Mouse (Mus musculus): Measurements from ENCODE around the gene Olfr1016. TPM values are rescaled to one million over a fixed set of nuclear protein-coding genes. Genes with fewer than 3 reads are reported as not detected.

Olfr1016 gene
- polyA plus RNA-seq (2012; rRNA removed) = not detected in 2 replicates

- H3K27ac ChIP-seq (ENCODE audit: insufficient read depth, low read depth, low read length) = no peak within 1 kb of the TSS
- H3K36me3 ChIP-seq (ENCODE audit: control insufficient read depth, insufficient read depth, low read length) = no peaks in the 10 kb centered on the region
- no peaks in the 10 kb centered on the region for H3K4me1 ChIP-seq (ENCODE audit: control insufficient read depth, insufficient read depth, insufficient read length, low read length)
- no peak within 1 kb of the TSS for H3K4me3 ChIP-seq (ENCODE audit: low read depth, low read length)
- 86% methylated on average over 2 of the region's 2 CpGs for WGBS
- TF ChIP-seq POLR2A (IDR thresholded peaks at IDR 0.05; ENCODE audit: low read depth, low read length) (no peak), CTCF (IDR thresholded peaks at IDR 0.05; ENCODE audit: extremely low read depth, insufficient read length, insufficient replicate concordance, low read depth, low read length) (no peak)
- no peaks in the 10 kb centered on the region for H3K27me3 ChIP-seq (ENCODE audit: control insufficient read depth, insufficient read depth, low read length)
Measured at GRCm38 (mm10) chr2:85802444-85802843, at the start of gene Olfr1016. Gene Olfr1016, minus strand, starts transcription at chr2:85802544.

- TF ChIP-seq CTCF (IDR thresholded peaks at IDR 0.05; ENCODE audit: extremely low read depth, insufficient read length, insufficient replicate concordance, low read depth, low read length) = no peak
- no peak for TF ChIP-seq POLR2A (IDR thresholded peaks at IDR 0.05; ENCODE audit: low read depth, low read length)
- Histone ChIP-seq H3K36me3 (ENCODE audit: control insufficient read depth, insufficient read depth, low read length) (no peaks in the 10 kb centered on the region), H3K4me1 (ENCODE audit: control insufficient read depth, insufficient read depth, insufficient read length, low read length) (no peaks in the 10 kb centered on the region), H3K27ac (ENCODE audit: insufficient read depth, low read depth, low read length) (no peak within 1 kb of the TSS), H3K4me3 (ENCODE audit: low read depth, low read length) (no peak within 1 kb of the TSS), H3K27me3 (ENCODE audit: control insufficient read depth, insufficient read depth, low read length) (no peaks in the 10 kb centered on the region)
- 78% methylated on average over 1 of the region's 1 CpGs for WGBS
Measured at GRCm38 (mm10) chr2:85846730-85847129, 44.4 kb upstream of the Olfr1016 start, which contains the start of gene Olfr1020. Gene Olfr1020, plus strand, starts transcription at chr2:85847030.

- H3K4me3 ChIP-seq (ENCODE audit: low read depth, low read length) = no peak within 1 kb of the TSS
- H3K27ac ChIP-seq (ENCODE audit: insufficient read depth, low read depth, low read length) = no peak within 1 kb of the TSS
- no peaks in the 10 kb centered on the region for H3K36me3 ChIP-seq (ENCODE audit: control insufficient read depth, insufficient read depth, low read length)
- TF ChIP-seq POLR2A (IDR thresholded peaks at IDR 0.05; ENCODE audit: low read depth, low read length) (no peak), CTCF (IDR thresholded peaks at IDR 0.05; ENCODE audit: extremely low read depth, insufficient read length, insufficient replicate concordance, low read depth, low read length) (no peak)
- no peaks in the 10 kb centered on the region for H3K27me3 ChIP-seq (ENCODE audit: control insufficient read depth, insufficient read depth, low read length)
- no peaks in the 10 kb centered on the region for H3K4me1 ChIP-seq (ENCODE audit: control insufficient read depth, insufficient read depth, insufficient read length, low read length)
Measured at GRCm38 (mm10) chr2:85845383-85845782, 43.0 kb upstream of the Olfr1016 start, which contains the start of gene Olfr1019. Gene Olfr1019, minus strand, starts transcription at chr2:85845483.

GRCm38 (mm10) chr2:85818179-85818578 lies 15.8 kb upstream of the Olfr1016 start, which contains the start of gene Olfr1018:
Gene Olfr1018, plus strand, starts transcription at chr2:85818479.
- H3K27me3 ChIP-seq (ENCODE audit: control insufficient read depth, insufficient read depth, low read length) = no peaks in the 10 kb centered on the region
- H3K36me3 ChIP-seq (ENCODE audit: control insufficient read depth, insufficient read depth, low read length) = no peaks in the 10 kb centered on the region
- no peak within 1 kb of the TSS for H3K27ac ChIP-seq (ENCODE audit: insufficient read depth, low read depth, low read length)
- no peak within 1 kb of the TSS for H3K4me3 ChIP-seq (ENCODE audit: low read depth, low read length)
- TF ChIP-seq CTCF (IDR thresholded peaks at IDR 0.05; ENCODE audit: extremely low read depth, insufficient read length, insufficient replicate concordance, low read depth, low read length) = no peak
- no peak for TF ChIP-seq POLR2A (IDR thresholded peaks at IDR 0.05; ENCODE audit: low read depth, low read length)
- no peaks in the 10 kb centered on the region for H3K4me1 ChIP-seq (ENCODE audit: control insufficient read depth, insufficient read depth, insufficient read length, low read length)

GRCm38 (mm10) chr2:85804501-85804900 lies 2.2 kb upstream of the Olfr1016 start:
- no peak overlapping the region for H3K4me3 ChIP-seq (ENCODE audit: low read depth, low read length)
- TF ChIP-seq CTCF (IDR thresholded peaks at IDR 0.05; ENCODE audit: extremely low read depth, insufficient read length, insufficient replicate concordance, low read depth, low read length) = no peak
- TF ChIP-seq POLR2A (IDR thresholded peaks at IDR 0.05; ENCODE audit: low read depth, low read length) = no peak
- H3K27me3 ChIP-seq (ENCODE audit: control insufficient read depth, insufficient read depth, low read length) = no peaks in the 10 kb centered on the region
- WGBS = 83% methylated on average over 4 of the region's 4 CpGs
- H3K27ac ChIP-seq (ENCODE audit: insufficient read depth, low read depth, low read length) = no peak overlapping the region
- H3K4me1 ChIP-seq (ENCODE audit: control insufficient read depth, insufficient read depth, insufficient read length, low read length) = no peaks in the 10 kb centered on the region
- H3K36me3 ChIP-seq (ENCODE audit: control insufficient read depth, insufficient read depth, low read length) = no peaks in the 10 kb centered on the region

- no peaks in the 10 kb centered on the region for H3K36me3 ChIP-seq (ENCODE audit: control insufficient read depth, insufficient read depth, low read length)
- no peaks in the 10 kb centered on the region for H3K27me3 ChIP-seq (ENCODE audit: control insufficient read depth, insufficient read depth, low read length)
- no peak overlapping the region for H3K27ac ChIP-seq (ENCODE audit: insufficient read depth, low read depth, low read length)
- no peaks in the 10 kb centered on the region for H3K4me1 ChIP-seq (ENCODE audit: control insufficient read depth, insufficient read depth, insufficient read length, low read length)
- 45% methylated on average over 2 of the region's 2 CpGs for WGBS
- H3K4me3 ChIP-seq (ENCODE audit: low read depth, low read length) = no peak overlapping the region
- TF ChIP-seq POLR2A (IDR thresholded peaks at IDR 0.05; ENCODE audit: low read depth, low read length) (no peak), CTCF (IDR thresholded peaks at IDR 0.05; ENCODE audit: extremely low read depth, insufficient read length, insufficient replicate concordance, low read depth, low read length) (no peak)
Measured at GRCm38 (mm10) chr2:85792331-85792730, 10.0 kb downstream of the Olfr1016 start.

- no peaks in the 10 kb centered on the region for H3K4me1 ChIP-seq (ENCODE audit: control insufficient read depth, insufficient read depth, insufficient read length, low read length)
- no peaks in the 10 kb centered on the region for H3K27me3 ChIP-seq (ENCODE audit: control insufficient read depth, insufficient read depth, low read length)
- H3K4me3 ChIP-seq (ENCODE audit: low read depth, low read length) = no peak within 1 kb of the TSS
- no peak for TF ChIP-seq CTCF (IDR thresholded peaks at IDR 0.05; ENCODE audit: extremely low read depth, insufficient read length, insufficient replicate concordance, low read depth, low read length)
- TF ChIP-seq POLR2A (IDR thresholded peaks at IDR 0.05; ENCODE audit: low read depth, low read length) = no peak
- no peak within 1 kb of the TSS for H3K27ac ChIP-seq (ENCODE audit: insufficient read depth, low read depth, low read length)
- no peaks in the 10 kb centered on the region for H3K36me3 ChIP-seq (ENCODE audit: control insufficient read depth, insufficient read depth, low read length)
Measured at GRCm38 (mm10) chr2:85781717-85782116, 20.6 kb downstream of the Olfr1016 start, which contains the start of gene Olfr1015. Gene Olfr1015, plus strand, starts transcription at chr2:85782017.

Data from small intestine, adult 2 months (tissue).